Mouse (Mus musculus) ES-E14 (cell line): ENCODE measurements at regions not wholly inside any gene's neighbourhood (a gene's known extent, or its start where the extent isn't known, plus 50 kb on each side); places are given as distances from the start of the nearest gene placed in this dataset.

Experiments
- DNase-seq: peaks from one replicate; pipeline ENCODE4 v3.0.0-alpha.2; 2013; ENCODE audit warnings: low read depth, low spot score
- H3K27ac ChIP-seq: 2 replicates; pipeline ENCODE4 v1.5.1; 2012; ENCODE audit warnings: low read depth, mild to moderate bottlenecking, low read length, moderate library complexity, mixed read lengths; ENCODE audit not compliant: poor library complexity, insufficient read depth, severe bottlenecking
- H3K36me3 ChIP-seq: 2 replicates; pipeline ENCODE4 v1.6.1; 2012; ENCODE audit warnings: mild to moderate bottlenecking, low read length, moderate library complexity, mixed read lengths; ENCODE audit not compliant: control insufficient read depth, poor library complexity, insufficient read depth, severe bottlenecking
- H3K4me1 ChIP-seq, 2 experiments: fragments of 150-350 bp in 1 of 2; sonication (generic) in 1 of 2; 2 replicates each; pipeline ENCODE4 v1.6.1; 2012; ENCODE audit warnings: low read length in 2 of 2, mild to moderate bottlenecking in 1 of 2, mixed read lengths in 1 of 2; ENCODE audit not compliant: control insufficient read depth in 2 of 2, insufficient read depth in 2 of 2, poor library complexity in 1 of 2
- H3K4me3 ChIP-seq, 2 experiments: fragments of 150-350 bp in 1 of 2; sonication (generic) in 1 of 2; 2 replicates each; pipeline ENCODE4 v1.5.1; 2012; ENCODE audit warnings: low read length in 2 of 2, low read depth in 1 of 2, mild to moderate bottlenecking in 1 of 2, mixed read lengths in 1 of 2; ENCODE audit not compliant: insufficient read depth in 1 of 2, poor library complexity in 1 of 2, severe bottlenecking in 1 of 2
- H3K9ac ChIP-seq: 2 replicates; pipeline ENCODE4 v1.6.1; 2012; ENCODE audit warnings: low read depth, mild to moderate bottlenecking, low read length, mixed read lengths; ENCODE audit not compliant: poor library complexity, insufficient read depth, severe bottlenecking
- H3K9me3 ChIP-seq: fragments of 150-350 bp; sonication (generic); 2 replicates; pipeline ENCODE4 v1.6.1; 2012; ENCODE audit warnings: low read depth, mild to moderate bottlenecking, low read length; ENCODE audit not compliant: control insufficient read depth, insufficient read depth
- CHD2 ChIP-seq: IDR thresholded peaks from 2 replicates; pipeline ENCODE4 v1.6.1; 2014; ENCODE audit warnings: mild to moderate bottlenecking, low read depth, low read length, inconsistent platforms
- HCFC1 ChIP-seq: IDR thresholded peaks from 2 replicates; pipeline ENCODE4 v1.6.1; 2012; ENCODE audit warnings: low read length, inconsistent platforms, borderline replicate concordance; ENCODE audit not compliant: insufficient read depth
- MAFK ChIP-seq: IDR thresholded peaks from 2 replicates; pipeline ENCODE4 v1.6.1; 2014; ENCODE audit warnings: mild to moderate bottlenecking, low read depth, low read length, inconsistent platforms; ENCODE audit not compliant: insufficient read depth
- ZC3H11A ChIP-seq: IDR thresholded peaks from 2 replicates; pipeline ENCODE4 v1.6.1; 2012; ENCODE audit warnings: low read depth, mild to moderate bottlenecking, inconsistent platforms, low read length, borderline replicate concordance
- ZNF384 ChIP-seq: IDR thresholded peaks from 2 replicates; pipeline ENCODE4 v1.6.1; 2012; ENCODE audit warnings: low read depth, low read length, inconsistent platforms
- in situ Hi-C, 2 experiments: fragments of 600-800 bp; cut with MboI; formaldehyde crosslinking; loops; one replicate each; pipeline ENCODE4 v1.15.1; 2025; ENCODE audit warnings: low sequenced_read_pairs in 2 of 2, inconsistent platforms in 1 of 2; ENCODE audit not compliant: unreplicated experiment in 2 of 2

DNA sequence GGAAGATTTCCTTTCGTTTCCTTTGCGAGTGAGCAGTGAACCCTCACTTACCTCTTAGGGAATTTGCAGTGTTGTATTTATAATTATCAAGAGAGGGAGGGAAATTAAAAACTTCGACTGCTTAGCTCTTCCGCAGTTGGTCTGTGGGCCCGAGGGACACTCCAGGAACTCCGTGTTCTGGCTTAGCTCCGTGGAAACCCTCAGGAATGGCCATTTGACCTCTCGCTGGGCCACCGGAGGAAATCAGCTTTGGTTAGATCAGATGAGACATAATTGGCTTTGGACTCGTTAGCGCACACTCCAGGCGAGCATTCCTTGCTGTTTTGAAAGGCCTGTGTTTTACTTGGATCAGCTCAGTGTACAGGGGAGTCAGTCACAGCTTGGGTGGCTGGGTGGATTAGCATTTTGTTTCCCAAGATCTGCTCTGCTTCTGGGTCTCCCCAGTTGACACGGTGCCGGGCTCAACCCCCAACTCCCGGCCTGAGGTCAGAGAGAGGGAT lies 74.9 kb upstream of the Shisa3 start:
- in situ Hi-C loops: loop anchor here (5.0 to 25.0 kb wide), 2 partner anchors 194 to 204 kb away; no protein-coding TSS in a partner anchor
- Histone ChIP-seq H3K4me1 (peaks cover 0 to 3% of the 10 kb centered on the region in 2 experiments; a peak in 2 of 4 replicates), H3K27ac (no peak overlapping the region), H3K9me3 (no peaks in the 10 kb centered on the region), H3K4me3 (0 out of 4 replicates have a peak overlapping the region, but pooled peaks of 1 of the 2 experiments have one; percentile 30), H3K9ac (no peak overlapping the region), H3K36me3 (no peaks in the 10 kb centered on the region)
- TF ChIP-seq ZC3H11A (no peak), MAFK (no peak), ZNF384 (no peak), CHD2 (no peak), HCFC1 (no peak)
- DNase-seq: no peak

DNA sequence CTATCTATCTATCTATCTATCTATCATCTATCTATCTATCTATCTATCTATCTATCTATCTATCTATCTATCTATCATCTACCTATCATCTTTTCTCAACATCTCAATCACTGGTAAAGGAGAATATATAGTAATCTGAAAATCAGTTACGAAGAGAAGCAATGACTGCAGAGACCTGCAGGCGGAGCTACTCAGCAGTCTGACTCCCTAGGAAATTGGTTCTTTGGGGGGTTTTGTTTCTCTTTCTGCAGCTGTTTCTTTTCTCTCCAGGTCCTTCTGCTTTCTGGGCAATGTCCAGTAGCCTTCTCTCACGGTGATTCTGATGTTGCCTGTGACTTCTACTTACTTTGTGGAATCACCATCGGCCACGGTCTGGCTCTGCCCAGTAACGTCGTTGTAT lies 73.6 kb upstream of the Shisa3 start:
- TF ChIP-seq CHD2 (no peak), ZC3H11A (no peak), MAFK (no peak), ZNF384 (no peak), HCFC1 (no peak)

DNA sequence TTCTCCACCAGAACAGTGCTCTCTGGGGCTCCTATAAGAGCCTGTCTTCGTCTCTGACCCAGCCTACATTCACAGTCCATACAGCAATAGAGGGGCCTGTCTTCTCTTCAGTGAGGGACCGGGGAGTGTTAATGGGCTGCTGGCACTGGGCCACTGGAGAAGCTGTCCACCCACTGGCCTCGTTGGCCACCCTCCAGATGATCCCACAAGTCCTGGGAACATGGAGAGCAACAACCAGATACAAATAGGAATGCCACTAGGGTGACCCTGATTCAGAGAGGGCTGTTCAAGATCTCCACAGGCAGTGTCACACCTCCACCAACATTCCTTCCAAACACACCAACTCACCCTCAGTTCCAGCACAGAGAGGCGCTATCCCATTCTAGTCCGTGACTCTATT lies 69.7 kb upstream of the Shisa3 start:
- Histone ChIP-seq H3K27ac (no peak overlapping the region), H3K36me3 (no peaks in the 10 kb centered on the region), H3K4me3 (no peak overlapping the region), H3K4me1 (no peaks in the 10 kb centered on the region), H3K9ac (no peak overlapping the region), H3K9me3 (no peaks in the 10 kb centered on the region)
- DNase-seq: no peak
- in situ Hi-C loops: loop anchor here in 1 of 2 experiments (25.0 kb wide), 1 partner anchor 199 kb away; no protein-coding TSS in a partner anchor
- no peak for TF ChIP-seq ZNF384
- no peak for TF ChIP-seq ZC3H11A
- no peak for TF ChIP-seq HCFC1
- TF ChIP-seq CHD2: no peak
- no peak for TF ChIP-seq MAFK

More for the DNA sequence above, 73.6 kb upstream of the Shisa3 start:
- in situ Hi-C loops: loop anchor here (5.0 to 25.0 kb wide), 2 partner anchors 193 to 203 kb away; no protein-coding TSS in a partner anchor
- no peaks in the 10 kb centered on the region for H3K9me3 ChIP-seq
- H3K36me3 ChIP-seq: no peaks in the 10 kb centered on the region
- H3K4me1 ChIP-seq: peaks cover 0 to 3% of the 10 kb centered on the region in 2 experiments; a peak in 2 of 4 replicates
- no peak overlapping the region for H3K9ac ChIP-seq
- H3K4me3 ChIP-seq: no peak overlapping the region
- no peak for DNase-seq
- H3K27ac ChIP-seq: no peak overlapping the region

DNA sequence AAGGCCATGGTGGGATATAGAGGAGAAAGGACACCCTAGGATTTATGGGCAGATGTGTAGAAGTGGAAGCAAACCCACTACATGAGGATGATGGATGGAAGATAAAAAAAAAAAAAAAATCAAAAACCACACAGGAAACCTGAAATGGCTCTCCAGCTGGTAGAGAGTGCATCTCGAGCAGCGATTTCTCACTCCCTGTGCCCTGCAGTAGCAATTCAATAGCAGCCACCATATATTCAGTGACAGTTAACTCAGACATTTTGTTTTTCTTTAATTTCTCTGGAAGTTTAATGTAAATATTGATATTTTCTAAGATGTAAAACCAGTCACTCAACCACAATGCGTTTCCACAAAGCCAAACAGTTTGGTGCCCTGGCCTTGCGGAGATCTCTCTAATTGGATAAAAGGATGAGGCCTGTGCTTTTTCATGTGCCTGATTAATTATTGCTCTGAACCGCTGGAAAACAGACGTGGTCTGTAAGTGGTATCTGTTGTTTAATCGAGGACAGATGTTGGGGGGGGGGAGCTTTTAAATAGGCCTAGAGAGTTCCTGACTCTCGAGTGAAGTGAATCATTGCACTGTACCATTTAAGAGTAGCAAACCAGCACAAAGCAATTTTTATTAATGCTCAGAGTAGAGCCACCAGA lies 68.0 kb upstream of the Shisa3 start:
- TF ChIP-seq CHD2 (no peak), HCFC1 (no peak), ZNF384 (no peak), ZC3H11A (no peak), MAFK (no peak)
- H3K9ac ChIP-seq: no peak overlapping the region
- no peak overlapping the region for H3K4me3 ChIP-seq
- no peaks in the 10 kb centered on the region for H3K9me3 ChIP-seq
- H3K27ac ChIP-seq: no peak overlapping the region
- H3K4me1 ChIP-seq: no peaks in the 10 kb centered on the region
- no peaks in the 10 kb centered on the region for H3K36me3 ChIP-seq
- DNase-seq: no peak
- in situ Hi-C loops: loop anchor here in 1 of 2 experiments (25.0 kb wide), 1 partner anchor 198 kb away; no protein-coding TSS in a partner anchor
